In the genomic region with DNA sequence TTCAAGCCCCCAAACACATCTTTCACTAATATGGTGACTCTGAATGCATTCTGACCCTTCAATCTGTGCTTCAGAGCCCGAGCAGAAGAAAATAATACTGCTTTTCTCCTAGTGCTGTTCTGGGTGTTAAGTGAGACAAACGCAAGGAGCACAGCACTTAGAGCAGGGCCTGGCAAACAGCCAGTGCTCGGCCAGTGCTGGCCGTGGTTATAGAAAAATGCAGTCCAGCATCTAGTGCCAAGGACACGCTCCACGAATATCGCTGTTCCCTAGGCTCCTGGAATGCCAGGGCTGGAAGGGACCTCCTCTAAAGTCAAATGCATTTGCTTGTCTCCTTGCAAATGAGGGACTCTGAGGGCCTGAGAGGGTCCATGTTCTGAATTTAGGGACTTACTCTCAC, we compare ENCODE assay signal across 9 mouse cellular contexts.
DNase-seq lines count a peak whose midpoint lies in the region; ATAC-seq and TF ChIP-seq lines count a peak whose summit lies in the region.
"Had no signal": no experiment of that assay in that cellular context is flagged by ENCODE, and none has a peak within 500 bp of the region (broad histone marks: within the 10 kb centered on the region; RNA-seq: fewer than 3 reads in every experiment).

No protein-coding gene starts in this region.

- H3K4me3 ChIP-seq in lung, embryonic 14.5 days (ENCODE audit: low read depth, low read length) = no peak overlapping the region
- no peak overlapping the region for H3K4me3 ChIP-seq in lung, adult 2 months (replicated peaks; ENCODE audit: extremely low read depth, low read depth, low read length)
- H3K4me3 ChIP-seq in hindbrain, embryonic 12.5 days = no peak overlapping the region

- H3K4me1 ChIP-seq in lung, embryonic 14.5 days (ENCODE audit: insufficient read depth) = peaks cover 16% of the 10 kb centered on the region
- H3K4me1 ChIP-seq in lung, adult 2 months (ENCODE audit: control insufficient read depth, insufficient read depth, low read length) = no peaks in the 10 kb centered on the region
- peaks cover 43% of the 10 kb centered on the region for H3K4me1 ChIP-seq in hindbrain, embryonic 12.5 days

- peaks cover 17% of the 10 kb centered on the region for H3K27me3 ChIP-seq in lung, embryonic 14.5 days (ENCODE audit: insufficient read depth, low read length)
- no peaks in the 10 kb centered on the region for H3K27me3 ChIP-seq in hindbrain, embryonic 12.5 days

- 29% methylated on average over 7 of the region's 7 CpGs for WGBS in lung, embryonic 14.5 days
- WGBS in lung, adult 2 months = 36% methylated on average over 7 of the region's 7 CpGs
- WGBS in hindbrain, embryonic 12.5 days = 40% methylated on average over 7 of the region's 7 CpGs

- ATAC-seq in lung, embryonic 14.5 days (ENCODE audit: insufficient read depth) = no peak
- ATAC-seq in hindbrain, embryonic 12.5 days (ENCODE audit: low FRiP score) = peak; percentile 36; the same call in 1 of the 2 replicates

- TF ChIP-seq POLR2A in lung, adult 2 months (IDR thresholded peaks at IDR 0.05; ENCODE audit: borderline replicate concordance, extremely low read depth, low read depth, low read length) = no peak

- H3K27ac ChIP-seq in lung, embryonic 14.5 days (ENCODE audit: low read depth) = no peak overlapping the region; the same call in 1 of the 2 replicates
- peak overlapping the region; percentile 73 for H3K27ac ChIP-seq in hindbrain, embryonic 12.5 days

- H3K36me3 ChIP-seq in lung, embryonic 14.5 days (ENCODE audit: insufficient read depth) = no peaks in the 10 kb centered on the region
- H3K36me3 ChIP-seq in hindbrain, embryonic 12.5 days = no peaks in the 10 kb centered on the region
- H3K36me3 ChIP-seq: G1E had no signal

- DNase-seq in lung, embryonic 14.5 days = peak; percentile 81
- no peak for DNase-seq in lung, adult 2 months
- peak; percentile 55 for DNase-seq in cerebellum, adult 9-11 months
- peak; percentile 44 for DNase-seq in lung, postnatal 10 days
- DNase-seq in liver = no peak
- no peak for DNase-seq in spleen, adult 12 weeks (ENCODE audit: low spot score)
- no peak for DNase-seq in layer of hippocampus, adult 9-11 months

- TF ChIP-seq CTCF in lung, embryonic 14.5 days (IDR thresholded peaks at IDR 0.05; ENCODE audit: low read depth) = no peak
- no peak for TF ChIP-seq CTCF in lung, adult 2 months (IDR thresholded peaks at IDR 0.05; ENCODE audit: insufficient read depth, low read length)

- H3K9ac ChIP-seq in lung, embryonic 14.5 days = no peak overlapping the region
- H3K9ac ChIP-seq in hindbrain, embryonic 12.5 days = no peak overlapping the region

- H3K4me2 ChIP-seq in lung, embryonic 14.5 days = no peak overlapping the region
- H3K4me2 ChIP-seq in hindbrain, embryonic 12.5 days (replicated peaks) = no peak overlapping the region

- no peaks in the 10 kb centered on the region for H3K9me3 ChIP-seq in lung, embryonic 14.5 days (ENCODE audit: low read depth, low read length)
- no peaks in the 10 kb centered on the region for H3K9me3 ChIP-seq in hindbrain, embryonic 12.5 days (replicated peaks)

Comparison
In these comparisons a context has a peak if more than half of its experiments do, and no peak if none do; other contexts are left out.
1. DNase-seq: peak in lung, embryonic 14.5 days (single experiment), cerebellum, adult 9-11 months (single experiment) and lung, postnatal 10 days (single experiment); none in lung, adult 2 months (single experiment), liver (single experiment), spleen, adult 12 weeks (single experiment) and layer of hippocampus, adult 9-11 months (single experiment).